Mouse (Mus musculus) midbrain, embryonic 14.5 days (tissue): ENCODE data around the gene Zfp652. TPM values are rescaled to one million over a fixed set of nuclear protein-coding genes. Genes with fewer than 3 reads are reported as not detected.

Experiments used
- ATAC-seq: fragments of 200-750 bp; cut with Nextera tagmentation; 2 replicates; pipeline ENCODE4 v1.8.0; 2017; ENCODE audit warnings: moderate number of reproducible peaks, moderate library complexity; ENCODE audit not compliant: low FRiP score, low TSS enrichment
- DNase-seq: peaks from one replicate; pipeline ENCODE4 v3.0.0-alpha.2; 2015
- H3K27ac ChIP-seq: fragments of 300-500 bp; sonication (generic); replicated peaks from 2 replicates; pipeline ENCODE4 v1.5.1; 2014; ENCODE audit warnings: mild to moderate bottlenecking, low read depth, low read length, moderate library complexity
- H3K27me3 ChIP-seq: fragments of 300-500 bp; sonication (generic); 2 replicates; pipeline ENCODE4 v1.6.1; 2014; ENCODE audit warnings: low read length, control low read depth, mixed read lengths; ENCODE audit not compliant: control insufficient read depth, insufficient read depth
- H3K36me3 ChIP-seq: fragments of 300-500 bp; sonication (generic); 2 replicates; pipeline ENCODE4 v1.6.1; 2014; ENCODE audit warnings: low read length, control low read depth; ENCODE audit not compliant: control insufficient read depth, insufficient read depth
- H3K4me1 ChIP-seq: fragments of 300-500 bp; sonication (generic); 2 replicates; pipeline ENCODE4 v1.6.1; 2014; ENCODE audit warnings: mild to moderate bottlenecking, antibody characterized with exemption, low read length, control low read depth; ENCODE audit not compliant: control insufficient read depth, insufficient read depth
- H3K4me2 ChIP-seq: fragments of 300-500 bp; sonication (generic); 2 replicates; pipeline ENCODE4 v1.6.1; 2014; ENCODE audit warnings: mild to moderate bottlenecking, low read length, moderate library complexity
- H3K4me3 ChIP-seq: fragments of 300-500 bp; sonication (generic); replicated peaks from 2 replicates; pipeline ENCODE4 v1.5.1; 2014; ENCODE audit warnings: low read depth, low read length
- H3K9ac ChIP-seq: fragments of 300-500 bp; sonication (generic); replicated peaks from 2 replicates; pipeline ENCODE4 v1.6.1; 2014; ENCODE audit warnings: mild to moderate bottlenecking, low read length, moderate library complexity
- H3K9me3 ChIP-seq: fragments of 300-500 bp; sonication (generic); 2 replicates; pipeline ENCODE4 v1.6.1; 2016; ENCODE audit warnings: low read length, control low read depth, mixed read lengths; ENCODE audit not compliant: control insufficient read depth
- WGBS: fragments of 180-500 bp; shearing (Covaris S2); extraction: QIAGEN DNeasy Blood & Tissue Kit; methylation state at CpG from one replicate; pipeline ENCODE4 v1.1.7; 2014; 5-methylcytosine and 5-hydroxymethylcytosine counted together
- polyA plus RNA-seq: library from polyadenylated mRNA; unstranded; fragments of >200 nt; fragmentation: Nextera tagmentation; extraction: Ambion mirVana; gene quantifications from 2 replicates; pipeline ENCODE4 v1.2.1, GENCODE M21; 2014

Gene Zfp652
- polyA plus RNA-seq, 1 experiment from 2014 or later = 13.1 TPM

DNA sequence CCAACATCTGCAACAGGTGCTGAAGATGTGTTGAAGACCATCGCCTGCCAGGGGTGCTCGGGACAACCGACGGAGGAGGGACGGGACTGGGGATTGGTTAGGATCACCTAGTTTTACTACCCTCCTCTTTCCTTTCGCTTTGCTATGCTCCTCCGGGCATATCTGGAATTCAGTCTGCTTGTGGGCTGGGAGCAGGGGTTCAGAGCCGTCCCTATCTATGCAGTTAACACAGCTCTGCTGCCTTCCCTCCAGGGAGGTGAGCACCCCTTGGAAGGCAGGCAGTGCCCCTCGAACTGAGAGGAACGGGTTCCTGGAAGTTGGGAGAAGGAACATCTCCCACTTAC, 118.8 kb downstream of the Zfp652 start:
- no peak for DNase-seq
- ATAC-seq = no peak
- no peak overlapping the region for H3K9ac ChIP-seq

DNA sequence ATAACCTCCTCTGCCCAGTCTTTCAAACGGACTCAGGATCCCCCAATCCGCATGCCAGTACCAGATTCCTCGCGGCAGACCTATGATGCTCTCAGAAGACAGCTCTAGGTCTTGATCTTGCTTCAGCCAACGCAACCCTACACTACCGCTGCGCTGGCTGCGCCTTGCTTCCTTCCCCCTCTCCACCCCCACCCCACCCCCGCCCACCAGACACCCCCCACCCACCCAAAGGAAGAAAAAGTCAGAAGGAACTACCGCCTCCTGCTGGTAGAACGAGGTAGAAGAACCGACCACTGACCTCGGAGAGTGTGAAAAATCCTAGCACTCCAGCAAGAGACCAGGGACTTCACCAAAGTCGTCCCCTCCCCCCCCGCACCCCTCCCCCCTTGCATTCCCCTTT, 119.2 kb downstream of the Zfp652 start:
- H3K4me1 ChIP-seq = peaks cover 9% of the 10 kb centered on the region
- H3K36me3 ChIP-seq = no peaks in the 10 kb centered on the region
- H3K9me3 ChIP-seq = no peaks in the 10 kb centered on the region
- 5% methylated on average over 15 of the region's 15 CpGs for WGBS
- DNase-seq (no peak), ATAC-seq (no peak)
- no peak overlapping the region for H3K4me3 ChIP-seq
- no peak overlapping the region for H3K4me2 ChIP-seq
- peaks cover 93% of the 10 kb centered on the region for H3K27me3 ChIP-seq
- no peak overlapping the region for H3K27ac ChIP-seq
- no peak overlapping the region for H3K9ac ChIP-seq

More for the DNA sequence above, 118.8 kb downstream of the Zfp652 start:
- no peaks in the 10 kb centered on the region for H3K9me3 ChIP-seq
- H3K36me3 ChIP-seq = no peaks in the 10 kb centered on the region
- peak overlapping the region; percentile 41; the same call in 1 of the 2 replicates for H3K4me2 ChIP-seq
- H3K27me3 ChIP-seq = peaks cover 96% of the 10 kb centered on the region
- peaks cover 9% of the 10 kb centered on the region for H3K4me1 ChIP-seq
- H3K4me3 ChIP-seq = peak overlapping the region; percentile 26; the same call in 1 of the 2 replicates
- WGBS = 7% methylated on average over 10 of the region's 10 CpGs
- no peak overlapping the region for H3K27ac ChIP-seq

DNA sequence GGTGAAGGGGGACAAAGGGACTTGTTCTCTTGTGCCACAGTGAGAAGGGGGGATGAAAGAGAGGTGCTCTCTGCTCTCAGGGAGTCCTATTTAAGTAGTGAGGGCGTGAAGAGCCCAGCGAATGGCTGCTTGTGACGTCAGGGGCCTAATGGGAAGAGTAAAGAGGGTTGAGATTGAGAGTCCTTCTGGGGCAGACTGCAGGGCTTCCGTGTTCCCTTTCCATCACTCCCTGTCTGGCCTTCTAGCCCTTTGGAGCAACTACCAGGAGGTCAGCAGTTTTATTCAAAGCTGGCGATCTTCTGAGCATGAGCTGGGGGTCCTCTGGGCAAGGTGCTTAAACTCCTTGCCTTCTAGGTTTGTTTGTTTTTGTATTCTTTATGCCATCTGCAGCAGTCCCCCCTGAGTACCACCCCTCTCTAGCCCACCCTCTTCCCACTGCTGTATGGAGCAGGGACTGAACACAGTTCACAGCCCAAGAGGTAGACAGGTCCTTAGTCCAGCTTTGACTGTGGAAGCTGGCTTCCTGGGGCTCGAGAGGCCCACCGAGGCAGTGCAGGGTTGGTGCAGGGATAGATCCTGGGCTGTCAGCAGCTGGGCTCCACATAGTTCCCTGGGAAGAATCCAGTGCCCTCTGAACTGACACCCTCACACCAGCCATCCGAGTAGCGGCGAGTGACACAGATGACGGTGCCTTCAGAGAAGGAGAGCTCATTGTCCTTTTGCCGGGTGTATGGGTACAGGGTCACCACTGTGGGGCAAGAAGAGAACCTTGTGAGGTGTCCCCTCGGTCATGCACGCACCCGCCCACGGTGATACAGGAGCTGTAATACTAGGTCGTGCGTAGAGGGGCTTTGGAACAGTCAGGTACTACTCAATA, 119.9 kb downstream of the Zfp652 start:
- DNase-seq (no peak), ATAC-seq (no peak)
- H3K36me3 ChIP-seq = no peaks in the 10 kb centered on the region
- H3K4me1 ChIP-seq = peaks cover 9% of the 10 kb centered on the region
- no peak overlapping the region for H3K27ac ChIP-seq
- no peaks in the 10 kb centered on the region for H3K9me3 ChIP-seq
- no peak overlapping the region for H3K4me2 ChIP-seq
- H3K27me3 ChIP-seq = peaks cover 87% of the 10 kb centered on the region
- H3K4me3 ChIP-seq = no peak overlapping the region
- H3K9ac ChIP-seq = no peak overlapping the region
- 34% methylated on average over 18 of the region's 18 CpGs for WGBS

DNA sequence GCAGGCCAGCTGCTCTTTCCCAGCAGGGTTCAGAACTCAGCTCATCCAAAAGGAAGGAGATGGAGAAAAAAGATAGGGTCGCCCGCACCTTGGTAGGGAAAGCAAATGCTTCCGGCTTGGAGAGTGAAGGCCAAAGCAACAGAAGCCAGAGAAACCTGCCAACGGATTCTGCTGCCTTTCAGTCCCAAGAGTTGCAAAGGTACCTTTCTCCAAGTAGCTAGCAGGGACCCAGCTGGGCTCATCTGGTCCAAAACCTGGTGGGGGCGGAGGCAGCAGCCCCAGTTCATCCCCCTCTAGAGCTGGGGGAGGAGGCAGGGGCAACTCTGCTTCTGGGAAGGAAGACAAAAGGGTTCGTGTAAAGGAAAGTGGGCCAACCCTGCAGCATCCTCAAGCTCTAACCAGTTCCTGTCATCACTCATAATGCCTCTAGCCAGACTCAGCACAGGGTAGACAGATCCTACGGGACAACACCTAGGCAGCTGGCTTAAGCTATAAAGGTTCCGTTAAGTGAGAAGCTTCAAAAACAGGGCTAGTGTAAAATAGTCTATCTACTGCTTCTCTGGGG, 120.6 kb downstream of the Zfp652 start:
- peaks cover 9% of the 10 kb centered on the region for H3K4me1 ChIP-seq
- H3K27ac ChIP-seq = no peak overlapping the region
- no peaks in the 10 kb centered on the region for H3K9me3 ChIP-seq
- ATAC-seq = no peak
- H3K36me3 ChIP-seq = no peaks in the 10 kb centered on the region
- no peak overlapping the region for H3K9ac ChIP-seq
- no peak for DNase-seq
- WGBS = 29% methylated on average over 8 of the region's 8 CpGs
- peaks cover 83% of the 10 kb centered on the region for H3K27me3 ChIP-seq
- H3K4me2 ChIP-seq = no peak overlapping the region
- H3K4me3 ChIP-seq = no peak overlapping the region

DNA sequence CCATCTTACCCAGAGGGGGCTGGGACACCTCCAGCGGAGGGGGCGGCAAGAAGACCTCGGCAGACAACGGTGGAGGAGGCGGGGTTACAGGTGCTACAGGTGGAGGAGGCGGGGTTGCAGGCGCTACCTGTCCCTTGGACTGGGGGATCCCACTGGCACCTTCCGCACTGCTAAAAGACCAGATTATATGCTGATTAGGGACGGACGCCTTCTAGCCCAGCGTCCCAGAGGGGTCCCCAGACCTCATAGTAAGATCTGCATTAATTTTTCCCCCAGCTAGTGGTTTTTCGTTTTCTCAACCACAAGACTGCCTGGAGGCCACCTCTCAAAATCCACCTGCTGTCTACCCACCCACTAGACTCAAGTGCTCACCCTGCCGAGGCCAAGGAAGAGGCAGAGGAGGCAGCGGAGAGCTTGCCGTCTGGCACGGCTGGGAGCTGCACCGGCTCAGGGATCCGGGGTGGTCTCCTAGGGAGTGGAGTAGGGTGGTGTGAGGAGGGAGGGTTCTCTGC, 121.2 kb downstream of the Zfp652 start:
- ATAC-seq = no peak
- 5% methylated on average over 18 of the region's 18 CpGs for WGBS
- no peak overlapping the region for H3K9ac ChIP-seq
- no peak overlapping the region for H3K4me3 ChIP-seq
- peaks cover 9% of the 10 kb centered on the region for H3K4me1 ChIP-seq
- no peak for DNase-seq
- no peaks in the 10 kb centered on the region for H3K9me3 ChIP-seq
- no peaks in the 10 kb centered on the region for H3K36me3 ChIP-seq
- H3K27ac ChIP-seq = no peak overlapping the region
- peaks cover 77% of the 10 kb centered on the region for H3K27me3 ChIP-seq
- H3K4me2 ChIP-seq = no peak overlapping the region

DNA sequence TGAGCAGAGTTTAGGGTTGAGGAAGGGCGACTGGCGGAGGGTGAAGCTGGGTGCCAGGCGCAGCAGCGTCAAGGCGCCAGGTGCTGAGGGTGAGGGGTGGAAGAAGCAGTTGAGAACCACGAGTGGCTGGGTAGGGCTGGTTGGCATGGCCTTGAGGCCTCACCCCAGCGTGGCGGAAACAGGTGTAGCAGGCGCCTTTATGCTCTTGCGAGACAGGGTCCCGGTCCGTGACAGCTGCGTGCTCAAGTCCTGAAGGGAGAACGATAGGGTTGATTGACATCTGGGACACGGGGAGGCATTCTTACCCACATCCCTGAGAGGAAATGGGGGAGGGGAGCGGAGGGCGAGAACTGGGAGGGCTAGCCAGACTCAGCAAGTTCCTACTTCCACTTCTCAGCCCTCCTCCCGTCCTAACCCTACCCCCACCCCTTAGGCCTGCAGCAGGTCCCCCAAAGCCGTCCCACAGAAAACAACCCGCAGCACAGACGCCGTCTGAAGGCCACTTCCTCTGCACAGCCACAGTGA, 121.7 kb downstream of the Zfp652 start:
- Histone ChIP-seq H3K9ac (no peak overlapping the region), H3K9me3 (no peaks in the 10 kb centered on the region), H3K27ac (no peak overlapping the region), H3K36me3 (no peaks in the 10 kb centered on the region), H3K4me3 (no peak overlapping the region), H3K4me2 (no peak overlapping the region), H3K27me3 (peaks cover 71% of the 10 kb centered on the region), H3K4me1 (peaks cover 9% of the 10 kb centered on the region)
- ATAC-seq (no peak), DNase-seq (peak; percentile 26)
- WGBS = 7% methylated on average over 21 of the region's 22 CpGs

DNA sequence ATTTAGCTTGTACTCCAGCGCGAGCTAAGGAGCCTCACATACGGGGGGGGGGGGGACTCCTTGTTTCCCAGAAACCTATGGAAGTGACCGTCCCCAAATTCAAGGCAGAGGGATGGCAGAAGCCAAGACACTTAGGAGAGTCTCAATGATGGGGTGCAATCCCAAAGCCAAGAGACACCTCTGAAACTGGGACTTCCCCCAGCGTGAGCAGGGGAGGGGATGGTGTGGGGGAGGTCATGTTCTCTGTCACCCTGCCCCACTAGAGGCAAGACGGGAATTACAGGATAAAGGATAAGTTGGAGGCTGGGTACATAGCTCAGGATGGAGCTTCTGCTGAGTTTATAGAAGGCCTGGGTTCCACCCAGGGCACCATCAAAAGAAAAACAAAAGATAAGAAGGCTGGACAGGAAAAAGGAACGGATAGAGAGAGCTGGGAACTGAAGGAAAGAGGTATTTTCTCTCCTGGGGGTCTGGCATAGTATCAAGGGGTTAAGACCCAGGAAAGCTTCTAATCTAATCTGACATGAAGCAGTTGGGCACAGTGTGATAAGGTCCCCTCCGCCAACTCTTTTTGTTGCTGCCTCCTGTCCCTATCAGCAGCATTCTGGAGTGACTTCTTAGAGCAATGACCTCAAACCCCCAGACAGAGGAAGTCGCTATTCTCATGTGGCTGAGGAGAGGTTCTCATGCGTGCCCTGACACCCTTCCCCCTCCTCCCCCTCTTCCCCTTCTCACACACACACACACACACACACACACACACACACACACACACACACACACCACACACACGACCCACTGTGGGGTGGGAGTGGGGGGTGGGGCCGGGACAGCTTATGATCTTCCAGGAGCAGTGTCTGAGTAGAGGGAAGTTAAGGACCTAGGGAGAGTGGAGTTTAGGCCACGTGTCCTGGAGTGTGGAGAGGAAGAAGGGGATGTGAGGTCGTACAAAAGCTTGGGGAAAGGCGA, 122.6 kb downstream of the Zfp652 start:
- no peak overlapping the region for H3K4me3 ChIP-seq
- H3K27me3 ChIP-seq = peaks cover 63% of the 10 kb centered on the region
- no peak for ATAC-seq
- H3K36me3 ChIP-seq = no peaks in the 10 kb centered on the region
- no peak for DNase-seq
- H3K27ac ChIP-seq = no peak overlapping the region
- 22% methylated on average over 15 of the region's 15 CpGs for WGBS
- H3K4me2 ChIP-seq = no peak overlapping the region
- no peaks in the 10 kb centered on the region for H3K9me3 ChIP-seq
- no peak overlapping the region for H3K9ac ChIP-seq
- H3K4me1 ChIP-seq = peaks cover 9% of the 10 kb centered on the region

DNA sequence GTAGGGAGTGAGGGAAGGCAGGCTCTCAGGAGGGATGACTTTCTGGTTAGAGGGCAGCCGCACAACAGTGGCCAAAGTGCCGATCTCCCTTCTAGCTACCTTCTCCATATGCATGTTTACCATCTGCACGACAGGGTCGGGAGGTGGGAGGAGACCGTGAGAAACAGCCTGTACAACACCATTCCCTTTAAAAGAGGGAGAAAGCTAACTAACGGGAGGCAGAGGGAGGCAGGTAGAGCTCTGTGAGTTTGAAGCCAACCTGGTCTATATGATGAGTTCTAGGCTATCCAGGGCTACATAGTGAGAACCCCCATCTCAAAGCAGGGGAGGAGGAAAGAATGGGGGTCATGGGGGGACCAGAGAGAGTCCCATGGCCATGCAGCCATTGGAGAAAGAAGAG, 123.4 kb downstream of the Zfp652 start:
- no peak overlapping the region for H3K4me2 ChIP-seq
- no peak overlapping the region for H3K27ac ChIP-seq
- no peak overlapping the region for H3K4me3 ChIP-seq
- no peak overlapping the region for H3K9ac ChIP-seq
- peaks cover under 1% of the 10 kb centered on the region for H3K4me1 ChIP-seq
- DNase-seq (no peak), ATAC-seq (no peak)
- no peaks in the 10 kb centered on the region for H3K9me3 ChIP-seq
- peaks cover 55% of the 10 kb centered on the region for H3K27me3 ChIP-seq
- WGBS = 48% methylated on average over 6 of the region's 6 CpGs
- H3K36me3 ChIP-seq = no peaks in the 10 kb centered on the region
